Mouse (Mus musculus) forebrain, postnatal 0 days (tissue): ENCODE results near the gene Col15a1. TPM values are rescaled to one million over a fixed set of nuclear protein-coding genes. Genes with fewer than 3 reads are reported as not detected.

ENCODE experiments used
- ATAC-seq: fragments of 200-750 bp; cut with Nextera tagmentation; 2 replicates; pipeline ENCODE4 v1.8.0; 2017; ENCODE audit warnings: mild to moderate bottlenecking, moderate library complexity
- DNase-seq: peaks from one replicate; pipeline ENCODE4 v3.0.0-alpha.2; 2015
- H3K27ac ChIP-seq: fragments of 300-500 bp; sonication (generic); 2 replicates; pipeline ENCODE4 v1.5.1; 2014; ENCODE audit warnings: low read depth, mild to moderate bottlenecking, antibody characterized with exemption, low read length, moderate library complexity, mixed read lengths
- H3K27me3 ChIP-seq: fragments of 300-500 bp; sonication (generic); 2 replicates; pipeline ENCODE4 v1.6.1; 2014; ENCODE audit warnings: mild to moderate bottlenecking, low read length, mixed read lengths; ENCODE audit not compliant: insufficient read depth
- H3K36me3 ChIP-seq: fragments of 300-500 bp; sonication (generic); 2 replicates; pipeline ENCODE4 v1.6.1; 2014; ENCODE audit warnings: mild to moderate bottlenecking, moderate library complexity; ENCODE audit not compliant: insufficient read depth
- H3K4me1 ChIP-seq: fragments of 300-500 bp; sonication (generic); 2 replicates; pipeline ENCODE4 v1.6.1; 2014; ENCODE audit warnings: antibody characterized with exemption; ENCODE audit not compliant: insufficient read depth
- H3K4me2 ChIP-seq: fragments of 300-500 bp; sonication (generic); 2 replicates; pipeline ENCODE4 v1.6.1; 2014; ENCODE audit warnings: low read depth, mild to moderate bottlenecking, moderate library complexity
- H3K4me3 ChIP-seq: fragments of 300-500 bp; sonication (generic); 2 replicates; pipeline ENCODE4 v1.5.1; 2014; ENCODE audit warnings: low read depth, low read length, mixed read lengths
- H3K9ac ChIP-seq: fragments of 300-500 bp; sonication (generic); 2 replicates; pipeline ENCODE4 v1.6.1; 2014; ENCODE audit warnings: mild to moderate bottlenecking
- H3K9me3 ChIP-seq: fragments of 300-500 bp; sonication (generic); 2 replicates; pipeline ENCODE4 v1.6.1; 2016; ENCODE audit warnings: low read length
- CTCF ChIP-seq: sonication (generic); IDR thresholded peaks from 2 replicates; pipeline ENCODE4 v1.5.1; 2016; ENCODE audit warnings: antibody characterized with exemption, control low read depth, low read depth
- WGBS: fragments of 180-500 bp; shearing (Covaris S2); extraction: QIAGEN DNeasy Blood & Tissue Kit; methylation state at CpG from one replicate; pipeline ENCODE4 v1.1.7; 2014; 5-methylcytosine and 5-hydroxymethylcytosine counted together
- polyA plus RNA-seq: library from polyadenylated mRNA; unstranded; fragments of >200 nt; fragmentation: Nextera tagmentation; extraction: Ambion mirVana; gene quantifications from 2 replicates; pipeline ENCODE4 v1.2.1, GENCODE M21; 2015
- total RNA-seq: library from RNA; depleted of rRNA; stranded (reverse); fragments of >200 nt; gene quantifications from 2 replicates; pipeline ENCODE4 v1.2.3, GENCODE M21; 2014

Gene Col15a1
- total and polyA plus RNA-seq, 2 experiments from 2014 or later: 2.5 to 6.2 TPM

DNA sequence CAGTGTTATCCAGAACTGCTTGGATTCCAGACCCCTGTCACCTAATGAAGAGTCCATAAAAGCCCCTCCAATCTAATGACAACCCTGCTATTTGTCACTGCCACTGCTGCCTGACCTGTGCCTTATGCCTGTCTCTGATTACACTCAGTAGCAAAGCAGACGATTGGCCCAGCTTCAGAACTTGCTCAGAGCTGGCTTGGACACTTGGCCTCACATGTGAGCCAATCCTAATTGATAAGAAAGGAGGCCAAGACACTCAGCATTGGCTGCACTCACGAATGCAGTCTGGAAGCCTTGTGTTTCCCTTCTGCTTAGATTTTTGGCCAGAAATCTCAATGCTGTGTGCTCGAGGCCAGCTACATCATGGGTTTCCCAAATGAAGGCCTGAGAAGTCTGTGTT is 87.6 kb downstream of the Col15a1 start:
- WGBS: 39% methylated on average over 3 of the region's 3 CpGs
- DNase-seq: peak; percentile 61
- Histone ChIP-seq H3K4me1 (no peaks in the 10 kb centered on the region), H3K9ac (no peak overlapping the region), H3K36me3 (no peaks in the 10 kb centered on the region; the same call in 1 of the 2 replicates), H3K4me2 (no peak overlapping the region), H3K4me3 (no peak overlapping the region), H3K27ac (no peak overlapping the region), H3K27me3 (no peaks in the 10 kb centered on the region), H3K9me3 (no peaks in the 10 kb centered on the region)
- no peak for TF ChIP-seq CTCF
- ATAC-seq: peak; percentile 42; the same call in 1 of the 2 replicates

DNA sequence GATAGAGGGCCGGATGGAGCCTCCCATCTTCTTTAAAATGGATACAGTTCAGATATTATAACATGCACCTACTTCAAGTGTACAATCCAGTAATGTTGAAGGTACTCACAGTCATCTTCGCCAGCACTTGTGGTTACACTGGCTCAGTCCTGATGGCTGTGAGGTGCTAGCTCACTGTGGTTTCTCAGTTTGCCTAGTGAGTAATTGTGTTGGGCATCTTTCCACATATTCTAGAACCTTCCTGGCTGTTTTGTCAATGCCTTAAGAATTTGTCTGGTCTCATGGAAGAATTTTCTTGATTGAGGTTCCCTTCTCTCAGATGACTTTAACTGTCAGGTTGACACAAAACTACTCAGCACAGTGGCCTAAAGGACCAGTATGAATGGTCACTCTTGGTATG is 92.7 kb downstream of the Col15a1 start:
- no peaks in the 10 kb centered on the region for H3K4me1 ChIP-seq
- H3K27ac ChIP-seq: no peak overlapping the region
- ATAC-seq (no peak), DNase-seq (no peak)
- H3K4me3 ChIP-seq: no peak overlapping the region
- no peaks in the 10 kb centered on the region for H3K27me3 ChIP-seq
- TF ChIP-seq CTCF: no peak
- H3K36me3 ChIP-seq: no peaks in the 10 kb centered on the region; the same call in 1 of the 2 replicates
- 87% methylated on average over 2 of the region's 2 CpGs for WGBS
- no peaks in the 10 kb centered on the region for H3K9me3 ChIP-seq
- H3K9ac ChIP-seq: no peak overlapping the region
- no peak overlapping the region for H3K4me2 ChIP-seq

DNA sequence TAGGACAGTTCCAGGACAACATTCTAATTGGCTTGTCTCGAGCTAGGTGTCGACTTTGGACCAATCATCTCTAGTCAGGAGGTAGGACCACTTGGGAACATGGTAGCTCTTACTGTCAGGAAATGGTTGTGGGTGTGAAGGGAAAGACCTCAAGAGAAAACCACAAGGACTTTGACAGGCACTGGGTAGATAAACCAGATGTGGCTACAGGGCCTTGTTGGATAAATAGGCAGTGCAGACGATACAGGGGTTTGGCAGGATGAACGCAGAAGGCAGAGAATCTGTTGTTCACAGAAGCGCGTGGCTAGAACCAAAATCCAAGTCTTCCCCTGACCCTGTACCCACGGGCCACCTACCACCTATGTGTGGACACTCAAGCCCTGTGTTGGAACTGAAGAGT is 94.6 kb downstream of the Col15a1 start:
- H3K36me3 ChIP-seq: no peaks in the 10 kb centered on the region; the same call in 1 of the 2 replicates
- WGBS: 94% methylated on average over 7 of the region's 7 CpGs
- H3K4me2 ChIP-seq: no peak overlapping the region
- H3K9ac ChIP-seq: no peak overlapping the region
- no peaks in the 10 kb centered on the region for H3K27me3 ChIP-seq
- no peaks in the 10 kb centered on the region for H3K4me1 ChIP-seq
- no peak for TF ChIP-seq CTCF
- ATAC-seq: no peak
- H3K9me3 ChIP-seq: no peaks in the 10 kb centered on the region
- no peak overlapping the region for H3K27ac ChIP-seq
- H3K4me3 ChIP-seq: no peak overlapping the region
- no peak for DNase-seq

DNA sequence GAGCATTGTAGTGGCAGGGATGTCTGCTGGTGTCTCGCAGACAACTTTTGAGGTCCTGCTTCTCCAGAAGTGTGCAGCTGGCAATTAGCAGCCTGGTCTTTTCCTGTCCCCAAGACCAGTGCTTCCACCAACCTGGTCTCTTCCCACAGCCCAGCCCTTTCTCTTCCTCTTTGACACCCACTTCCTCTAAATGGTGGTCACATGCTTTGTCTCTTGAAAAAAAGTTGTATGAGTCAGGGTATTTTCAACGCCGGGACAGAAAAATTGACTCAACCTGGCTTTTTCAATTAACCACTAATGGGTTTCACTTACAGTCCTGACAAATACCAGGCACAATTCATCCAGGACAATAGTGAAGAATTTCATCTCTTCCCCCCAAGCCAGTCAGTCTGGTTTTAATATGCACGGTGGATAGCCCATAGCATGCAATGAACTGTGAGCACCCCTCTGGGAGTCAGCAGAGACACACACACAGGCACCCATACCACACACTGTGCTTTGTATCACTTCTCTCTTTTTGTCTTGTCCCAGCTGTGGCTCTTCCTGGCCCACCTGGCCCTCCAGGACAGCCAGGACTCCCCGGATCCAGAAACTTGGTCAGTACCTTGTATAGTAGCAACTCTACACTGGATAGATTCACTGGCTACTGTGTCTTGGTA is 95.5 kb downstream of the Col15a1 start:
- no peak for ATAC-seq
- 85% methylated on average over 5 of the region's 5 CpGs for WGBS

DNA sequence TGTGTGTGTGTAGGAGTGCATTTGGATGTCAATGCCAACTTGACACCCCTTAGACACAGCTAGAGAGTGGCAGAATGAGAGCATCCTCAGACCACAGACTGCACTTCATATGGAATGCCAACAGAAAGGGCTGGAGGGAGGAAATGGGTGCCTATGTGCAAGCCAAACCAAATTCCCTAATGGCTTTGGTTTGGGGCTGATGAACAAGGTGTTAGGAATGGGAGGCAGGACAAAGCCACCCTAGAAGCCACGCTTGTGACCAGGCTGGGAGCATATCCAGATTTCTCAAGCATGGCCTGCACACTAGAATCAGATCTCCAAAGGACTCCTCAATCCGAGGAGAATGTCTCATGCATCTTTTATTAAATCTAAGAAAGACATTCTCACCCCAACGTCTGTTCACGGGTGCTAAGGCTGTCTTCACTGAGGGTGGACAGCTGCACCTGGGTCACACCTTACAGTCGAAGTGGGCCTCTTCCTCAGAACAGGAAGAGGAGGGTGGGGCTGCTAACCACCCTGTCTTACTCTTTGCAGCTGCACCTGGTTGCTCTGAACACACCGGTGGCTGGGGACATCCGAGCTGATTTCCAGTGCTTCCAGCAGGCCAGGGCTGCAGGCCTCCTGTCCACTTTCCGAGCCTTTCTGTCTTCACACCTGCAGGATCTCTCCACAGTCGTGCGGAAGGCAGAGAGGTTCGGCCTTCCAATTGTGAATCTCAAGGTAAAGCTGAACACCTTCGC is 102.1 kb downstream of the Col15a1 start:
- TF ChIP-seq CTCF: no peak
- 87% methylated on average over 12 of the region's 12 CpGs for WGBS
- Histone ChIP-seq H3K4me1 (peaks cover 3% of the 10 kb centered on the region; the same call in 1 of the 2 replicates), H3K36me3 (no peaks in the 10 kb centered on the region), H3K4me3 (no peak overlapping the region), H3K4me2 (no peak overlapping the region), H3K27me3 (no peaks in the 10 kb centered on the region), H3K27ac (no peak overlapping the region), H3K9me3 (no peaks in the 10 kb centered on the region), H3K9ac (no peak overlapping the region)
- DNase-seq (no peak), ATAC-seq (no peak)

More for the DNA sequence above, 95.5 kb downstream of the Col15a1 start:
- TF ChIP-seq CTCF: no peak
- Histone ChIP-seq H3K36me3 (no peaks in the 10 kb centered on the region; the same call in 1 of the 2 replicates), H3K4me1 (no peaks in the 10 kb centered on the region), H3K27ac (no peak overlapping the region), H3K27me3 (no peaks in the 10 kb centered on the region), H3K9ac (no peak overlapping the region), H3K4me2 (no peak overlapping the region), H3K9me3 (no peaks in the 10 kb centered on the region), H3K4me3 (no peak overlapping the region)
- DNase-seq: no peak

DNA sequence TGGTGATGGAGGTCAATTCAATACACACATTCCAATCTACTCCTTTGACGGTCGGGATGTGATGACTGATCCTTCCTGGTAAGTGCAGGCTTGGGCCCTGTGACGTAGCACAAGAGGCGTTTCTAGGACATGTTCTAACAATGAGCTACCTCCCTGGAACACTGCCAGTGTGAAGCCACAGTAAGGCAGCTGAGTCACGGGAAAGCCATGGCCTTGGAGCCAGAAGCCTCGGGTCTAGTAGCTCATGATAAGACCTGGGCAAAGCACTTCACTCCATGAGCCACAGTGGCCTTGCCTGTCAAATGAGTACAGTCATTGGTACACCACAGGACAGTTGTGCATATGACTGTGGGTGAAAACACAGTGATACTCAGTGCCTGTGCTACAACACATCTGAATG is 102.9 kb downstream of the Col15a1 start:
- no peak overlapping the region for H3K9ac ChIP-seq
- H3K4me1 ChIP-seq: peaks cover 3% of the 10 kb centered on the region; the same call in 1 of the 2 replicates
- H3K27me3 ChIP-seq: no peaks in the 10 kb centered on the region
- H3K4me3 ChIP-seq: no peak overlapping the region
- ATAC-seq (no peak), DNase-seq (no peak)
- no peak overlapping the region for H3K27ac ChIP-seq
- WGBS: 67% methylated on average over 6 of the region's 6 CpGs
- no peaks in the 10 kb centered on the region for H3K36me3 ChIP-seq
- no peak overlapping the region for H3K4me2 ChIP-seq
- TF ChIP-seq CTCF: no peak
- no peaks in the 10 kb centered on the region for H3K9me3 ChIP-seq

DNA sequence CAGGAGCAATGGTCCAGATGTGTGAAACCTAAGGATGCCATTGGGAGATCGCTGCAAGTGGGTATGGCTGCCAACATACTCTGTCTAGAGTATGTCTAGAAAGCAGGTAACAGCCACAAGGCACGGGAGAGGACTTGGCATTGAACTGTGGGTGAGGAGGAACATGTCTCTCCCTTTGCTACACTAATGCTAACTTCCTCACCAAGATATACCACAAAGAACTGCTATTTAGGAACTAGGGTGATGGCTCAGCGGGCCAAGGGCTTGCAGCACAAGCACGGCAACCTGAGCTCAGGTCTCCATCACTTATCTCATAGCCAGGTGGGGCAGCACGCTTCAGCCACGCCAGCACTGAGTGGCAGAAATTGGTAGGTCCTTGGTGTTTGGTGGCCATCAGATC is 103.5 kb downstream of the Col15a1 start:
- H3K4me3 ChIP-seq: no peak overlapping the region
- no peaks in the 10 kb centered on the region for H3K36me3 ChIP-seq
- H3K27ac ChIP-seq: no peak overlapping the region
- no peak overlapping the region for H3K9ac ChIP-seq
- H3K4me1 ChIP-seq: peaks cover 3% of the 10 kb centered on the region; the same call in 1 of the 2 replicates
- H3K4me2 ChIP-seq: no peak overlapping the region
- no peaks in the 10 kb centered on the region for H3K27me3 ChIP-seq
- TF ChIP-seq CTCF: no peak
- 93% methylated on average over 6 of the region's 6 CpGs for WGBS
- no peaks in the 10 kb centered on the region for H3K9me3 ChIP-seq
- ATAC-seq (no peak), DNase-seq (no peak)
